Mouse (Mus musculus) kidney, postnatal 36 days (tissue): ENCODE measurements around the gene Cacul1.
A peak's percentile ranks its signal among the peaks of the same experiment; 100 is the strongest.

Source experiments
- DNase-seq, 2 experiments: peaks; one replicate each; pipeline ENCODE4 v3.0.0; 2021 to 2022; ENCODE audit warnings: mixed read lengths in 2 of 2

The Cacul1 gene

GRCm38 (mm10) chr19:60530171-60530570, 50.7 kb downstream of the Cacul1 start:
- DNase-seq, result no peak

GRCm38 (mm10) chr19:60529302-60529701, 51.5 kb downstream of the Cacul1 start:
- DNase-seq, result no peak

GRCm38 (mm10) chr19:60528602-60529001, 52.2 kb downstream of the Cacul1 start:
- DNase-seq, result no peak

- no peak for DNase-seq
Observed at GRCm38 (mm10) chr19:60526876-60527275, 53.9 kb downstream of the Cacul1 start.

GRCm38 (mm10) chr19:60525086-60525485, 55.7 kb downstream of the Cacul1 start:
- DNase-seq, result no peak

GRCm38 (mm10) chr19:60524678-60525077, 56.1 kb downstream of the Cacul1 start:
- no peak for DNase-seq

- DNase-seq, result no peak
Observed at GRCm38 (mm10) chr19:60520131-60520530, 60.7 kb downstream of the Cacul1 start.

- DNase-seq, result no peak
Observed at GRCm38 (mm10) chr19:60515064-60515463, 65.8 kb downstream of the Cacul1 start.

GRCm38 (mm10) chr19:60513431-60513830, 67.4 kb downstream of the Cacul1 start:
- no peak for DNase-seq

- DNase-seq, result peak; percentile 14 to 16
Observed at GRCm38 (mm10) chr19:60500209-60500608, 80.6 kb downstream of the Cacul1 start.

- DNase-seq, result no peak
Observed at GRCm38 (mm10) chr19:60497171-60497570, 83.7 kb downstream of the Cacul1 start.

- DNase-seq, result no peak
Observed at GRCm38 (mm10) chr19:60495772-60496171, 85.1 kb downstream of the Cacul1 start.

GRCm38 (mm10) chr19:60489566-60489965, 91.3 kb downstream of the Cacul1 start:
- DNase-seq, result no peak

- DNase-seq, result no peak
Observed at GRCm38 (mm10) chr19:60485261-60485660, 95.6 kb downstream of the Cacul1 start.

GRCm38 (mm10) chr19:60478859-60479258, 102.0 kb downstream of the Cacul1 start:
- DNase-seq, result no peak

GRCm38 (mm10) chr19:60477788-60478187, 103.0 kb downstream of the Cacul1 start:
- no peak for DNase-seq
